Mouse (Mus musculus): Measurements from ENCODE around the gene Bmi1. TPM values are rescaled to one million over a fixed set of nuclear protein-coding genes. Genes with fewer than 3 reads are reported as not detected.

Gene Bmi1
- polyA plus RNA-seq, 1 experiment = 9.0 TPM

DNA sequence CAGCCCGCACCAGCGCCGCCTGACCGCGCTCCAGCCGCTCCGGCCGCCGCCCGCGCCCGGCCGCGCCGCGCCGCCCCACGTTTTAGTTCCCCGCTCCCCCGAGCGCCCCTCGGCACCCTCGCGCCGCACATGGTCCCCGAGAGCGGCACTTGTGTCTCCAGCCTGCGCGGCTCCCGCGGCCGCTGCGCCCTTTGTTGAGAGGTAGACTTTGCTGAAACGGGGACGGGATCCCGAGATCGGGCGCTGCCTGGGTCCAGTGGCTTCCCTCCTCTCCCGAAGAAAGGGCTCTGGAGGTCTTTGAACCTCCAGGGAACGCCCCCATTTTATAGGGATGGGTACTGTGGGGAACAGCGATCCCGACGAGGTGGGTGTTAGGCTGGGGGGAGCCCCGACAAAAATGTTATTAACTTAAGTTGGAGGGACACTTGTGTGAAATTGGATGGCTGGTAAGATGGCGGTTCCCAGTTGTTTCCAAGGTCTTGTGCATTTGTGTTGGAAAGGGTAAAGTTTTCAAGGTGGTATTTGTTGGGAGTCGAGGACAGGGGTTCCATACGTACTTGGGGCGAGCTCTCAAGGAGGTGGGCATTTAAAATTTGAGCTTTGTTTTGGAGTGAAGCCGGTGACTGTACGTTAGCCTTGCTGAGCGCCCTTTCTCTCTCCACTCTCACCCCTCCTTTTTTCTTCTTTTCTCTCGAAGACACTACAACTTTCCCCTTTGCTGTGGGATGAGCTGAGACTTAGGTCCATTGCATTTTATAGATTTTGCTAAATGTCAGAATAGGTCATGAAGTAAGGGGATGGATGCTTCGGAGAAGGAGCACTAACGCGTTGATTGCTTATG lies 1.0 kb downstream of the Bmi1 start:
- 12% methylated on average over 55 of the region's 55 CpGs for WGBS
- peaks cover 14% of the 10 kb centered on the region for H3K27me3 ChIP-seq (ENCODE audit: control insufficient read depth, insufficient read depth, low read length)
- H3K4me3 ChIP-seq (ENCODE audit: extremely low read depth, insufficient read depth, insufficient read length) = peak overlapping the region; percentile 80
- peak in 1 of 2 experiments; percentile 40 for DNase-seq (ENCODE audit: low read depth in 1 of 2, low spot score in 2 of 2)
- no peak for TF ChIP-seq POLR2A (IDR thresholded peaks at IDR 0.05; ENCODE audit: low read depth, low read length)
- TF ChIP-seq CTCF (IDR thresholded peaks at IDR 0.05; ENCODE audit: extremely low read depth, insufficient read depth, insufficient read length, insufficient replicate concordance) = no peak
- no peaks in the 10 kb centered on the region for H3K36me3 ChIP-seq (ENCODE audit: control insufficient read depth, insufficient read depth, low read length)
- H3K4me1 ChIP-seq (ENCODE audit: control insufficient read depth, insufficient read depth, insufficient read length) = peaks cover 8% of the 10 kb centered on the region
- H3K27ac ChIP-seq (ENCODE audit: insufficient read depth, low read length) = no peak overlapping the region

DNA sequence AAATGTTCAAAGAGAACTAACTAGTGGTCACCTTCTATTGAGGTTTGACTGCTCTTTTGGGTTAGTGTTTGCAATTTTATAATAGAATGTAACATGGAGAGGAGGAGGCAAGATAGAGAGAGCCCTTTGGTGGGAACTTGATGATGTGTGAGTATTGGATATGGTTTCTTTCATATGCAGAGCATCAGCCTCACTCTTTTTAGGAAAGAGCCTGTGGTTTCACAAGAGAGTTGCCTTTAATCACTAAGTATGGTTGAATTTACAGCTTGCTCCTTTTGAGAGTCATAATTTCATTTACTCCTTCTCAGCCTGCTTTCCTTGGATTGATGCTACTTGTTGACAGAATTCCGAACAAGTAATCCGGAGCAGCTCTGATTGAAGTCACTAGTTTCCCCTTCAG lies 2.9 kb downstream of the Bmi1 start:
- peaks cover 14% of the 10 kb centered on the region for H3K27me3 ChIP-seq (ENCODE audit: control insufficient read depth, insufficient read depth, low read length)
- H3K27ac ChIP-seq (ENCODE audit: insufficient read depth, low read length) = no peak overlapping the region
- peaks cover 8% of the 10 kb centered on the region for H3K4me1 ChIP-seq (ENCODE audit: control insufficient read depth, insufficient read depth, insufficient read length)
- no peak overlapping the region for H3K4me3 ChIP-seq (ENCODE audit: extremely low read depth, insufficient read depth, insufficient read length)
- no peak for DNase-seq (ENCODE audit: low read depth in 1 of 2, low spot score in 2 of 2)
- 92% methylated on average over 2 of the region's 2 CpGs for WGBS
- H3K36me3 ChIP-seq (ENCODE audit: control insufficient read depth, insufficient read depth, low read length) = peaks cover 4% of the 10 kb centered on the region
- TF ChIP-seq CTCF (IDR thresholded peaks at IDR 0.05; ENCODE audit: extremely low read depth, insufficient read depth, insufficient read length, insufficient replicate concordance) (no peak), POLR2A (IDR thresholded peaks at IDR 0.05; ENCODE audit: low read depth, low read length) (no peak)

DNA sequence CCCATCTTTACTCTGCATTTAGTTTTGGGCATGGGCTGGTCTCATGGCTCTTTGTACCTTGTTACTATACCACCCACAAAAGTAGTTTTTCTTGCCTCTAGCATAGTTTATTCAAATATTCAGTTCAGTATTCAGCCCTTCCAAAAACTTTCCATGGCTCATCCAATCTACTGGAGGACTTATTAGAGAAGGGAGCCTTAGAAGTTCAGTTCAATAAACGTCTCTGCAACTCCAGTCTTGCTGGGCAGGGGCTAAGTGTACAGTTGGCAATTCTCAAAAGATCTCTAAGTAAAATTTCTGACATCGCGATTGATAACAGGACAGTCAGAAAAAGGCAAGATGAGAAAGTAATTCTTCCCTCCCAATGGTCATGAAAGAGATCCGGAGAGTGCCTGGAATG lies 3.7 kb downstream of the Bmi1 start:
- peak overlapping the region; percentile 36 for H3K4me3 ChIP-seq (ENCODE audit: extremely low read depth, insufficient read depth, insufficient read length)
- no peak for TF ChIP-seq POLR2A (IDR thresholded peaks at IDR 0.05; ENCODE audit: low read depth, low read length)
- no peak for TF ChIP-seq CTCF (IDR thresholded peaks at IDR 0.05; ENCODE audit: extremely low read depth, insufficient read depth, insufficient read length, insufficient replicate concordance)
- H3K4me1 ChIP-seq (ENCODE audit: control insufficient read depth, insufficient read depth, insufficient read length) = peaks cover 8% of the 10 kb centered on the region
- peaks cover 14% of the 10 kb centered on the region for H3K27me3 ChIP-seq (ENCODE audit: control insufficient read depth, insufficient read depth, low read length)
- H3K27ac ChIP-seq (ENCODE audit: insufficient read depth, low read length) = no peak overlapping the region
- DNase-seq (ENCODE audit: low read depth in 1 of 2, low spot score in 2 of 2) = no peak
- 8% methylated on average over 4 of the region's 4 CpGs for WGBS
- H3K36me3 ChIP-seq (ENCODE audit: control insufficient read depth, insufficient read depth, low read length) = peaks cover 4% of the 10 kb centered on the region

DNA sequence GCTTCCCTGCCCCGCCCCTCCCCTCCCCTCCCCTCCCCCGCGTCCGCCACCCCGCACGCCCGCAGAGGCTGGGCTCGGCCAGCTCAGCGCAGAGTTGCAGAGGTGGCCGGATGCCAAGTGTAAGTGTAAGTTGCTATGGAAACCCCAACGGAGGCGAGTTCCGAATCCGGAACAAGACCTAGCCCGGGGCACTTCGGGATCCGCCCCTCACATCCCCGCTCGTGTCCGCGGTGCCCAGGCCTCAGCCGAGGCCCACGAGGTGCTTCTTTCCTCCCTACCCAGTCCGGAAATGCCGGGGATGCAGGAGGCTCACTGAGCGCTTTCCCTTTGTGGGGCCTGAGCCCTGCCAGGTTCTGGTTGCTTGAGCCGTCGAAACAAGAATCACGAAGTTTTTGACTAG lies 4.1 kb downstream of the Bmi1 start:
- Histone ChIP-seq H3K36me3 (ENCODE audit: control insufficient read depth, insufficient read depth, low read length) (peaks cover 4% of the 10 kb centered on the region), H3K4me1 (ENCODE audit: control insufficient read depth, insufficient read depth, insufficient read length) (peaks cover 8% of the 10 kb centered on the region), H3K4me3 (ENCODE audit: extremely low read depth, insufficient read depth, insufficient read length) (peak overlapping the region; percentile 53), H3K27ac (ENCODE audit: insufficient read depth, low read length) (no peak overlapping the region), H3K27me3 (ENCODE audit: control insufficient read depth, insufficient read depth, low read length) (peaks cover 14% of the 10 kb centered on the region)
- WGBS = 8% methylated on average over 28 of the region's 29 CpGs
- DNase-seq (ENCODE audit: low read depth in 1 of 2, low spot score in 2 of 2) = peak in 1 of 2 experiments; percentile 67
- TF ChIP-seq CTCF (IDR thresholded peaks at IDR 0.05; ENCODE audit: extremely low read depth, insufficient read depth, insufficient read length, insufficient replicate concordance) (no peak), POLR2A (IDR thresholded peaks at IDR 0.05; ENCODE audit: low read depth, low read length) (no peak)

DNA sequence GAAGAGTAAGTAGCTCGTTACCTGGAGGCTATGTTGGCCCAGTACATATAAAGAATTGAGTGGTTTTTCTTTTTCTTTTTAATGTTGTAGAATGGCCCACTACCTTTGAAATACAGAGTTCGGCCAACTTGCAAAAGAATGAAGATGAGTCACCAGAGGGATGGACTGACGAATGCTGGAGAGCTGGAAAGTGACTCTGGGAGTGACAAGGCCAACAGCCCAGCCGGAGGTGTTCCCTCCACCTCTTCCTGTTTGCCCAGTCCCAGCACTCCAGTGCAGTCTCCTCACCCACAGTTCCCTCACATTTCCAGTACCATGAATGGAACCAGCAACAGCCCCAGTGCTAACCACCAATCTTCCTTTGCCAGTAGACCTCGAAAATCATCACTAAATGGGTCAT lies 7.2 kb downstream of the Bmi1 start:
- WGBS = 87% methylated on average over 5 of the region's 5 CpGs
- no peak for DNase-seq (ENCODE audit: low read depth in 1 of 2, low spot score in 2 of 2)
- no peak for TF ChIP-seq CTCF (IDR thresholded peaks at IDR 0.05; ENCODE audit: extremely low read depth, insufficient read depth, insufficient read length, insufficient replicate concordance)
- TF ChIP-seq POLR2A (IDR thresholded peaks at IDR 0.05; ENCODE audit: low read depth, low read length) = no peak
- Histone ChIP-seq H3K27ac (ENCODE audit: insufficient read depth, low read length) (no peak overlapping the region), H3K36me3 (ENCODE audit: control insufficient read depth, insufficient read depth, low read length) (peaks cover 4% of the 10 kb centered on the region), H3K27me3 (ENCODE audit: control insufficient read depth, insufficient read depth, low read length) (peaks cover 5% of the 10 kb centered on the region), H3K4me1 (ENCODE audit: control insufficient read depth, insufficient read depth, insufficient read length) (peaks cover 14% of the 10 kb centered on the region), H3K4me3 (ENCODE audit: extremely low read depth, insufficient read depth, insufficient read length) (no peak overlapping the region)

DNA sequence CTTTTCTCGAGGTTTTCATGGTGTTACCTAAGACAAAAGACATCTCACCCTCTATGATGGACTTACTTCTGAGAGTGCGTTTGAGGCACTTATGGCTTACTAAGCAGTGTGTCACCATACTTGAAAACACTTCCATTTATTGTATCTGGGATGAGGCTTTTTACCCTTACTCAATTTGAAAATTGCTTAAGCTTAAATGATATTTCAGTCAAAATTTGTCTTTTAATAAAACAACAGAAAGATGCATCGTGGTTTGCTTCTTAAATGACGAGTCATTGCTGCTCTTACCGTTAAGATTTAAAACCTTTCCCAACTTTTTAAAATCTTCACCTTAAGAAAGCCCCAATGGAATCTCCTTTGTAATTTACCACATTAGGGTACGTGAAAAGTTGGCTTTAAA lies 9.6 kb downstream of the Bmi1 start:
- H3K36me3 ChIP-seq (ENCODE audit: control insufficient read depth, insufficient read depth, low read length) = peaks cover 4% of the 10 kb centered on the region
- H3K4me3 ChIP-seq (ENCODE audit: extremely low read depth, insufficient read depth, insufficient read length) = no peak overlapping the region
- H3K27me3 ChIP-seq (ENCODE audit: control insufficient read depth, insufficient read depth, low read length) = peaks cover 23% of the 10 kb centered on the region
- no peak overlapping the region for H3K27ac ChIP-seq (ENCODE audit: insufficient read depth, low read length)
- no peak for DNase-seq (ENCODE audit: low read depth in 1 of 2, low spot score in 2 of 2)
- peaks cover 21% of the 10 kb centered on the region for H3K4me1 ChIP-seq (ENCODE audit: control insufficient read depth, insufficient read depth, insufficient read length)
- WGBS = 84% methylated on average over 6 of the region's 6 CpGs
- no peak for TF ChIP-seq POLR2A (IDR thresholded peaks at IDR 0.05; ENCODE audit: low read depth, low read length)
- no peak for TF ChIP-seq CTCF (IDR thresholded peaks at IDR 0.05; ENCODE audit: extremely low read depth, insufficient read depth, insufficient read length, insufficient replicate concordance)

Measured in spleen, adult 2 months (tissue).